Mouse (Mus musculus): ENCODE data around the gene Meis1.

Gene Meis1

DNA sequence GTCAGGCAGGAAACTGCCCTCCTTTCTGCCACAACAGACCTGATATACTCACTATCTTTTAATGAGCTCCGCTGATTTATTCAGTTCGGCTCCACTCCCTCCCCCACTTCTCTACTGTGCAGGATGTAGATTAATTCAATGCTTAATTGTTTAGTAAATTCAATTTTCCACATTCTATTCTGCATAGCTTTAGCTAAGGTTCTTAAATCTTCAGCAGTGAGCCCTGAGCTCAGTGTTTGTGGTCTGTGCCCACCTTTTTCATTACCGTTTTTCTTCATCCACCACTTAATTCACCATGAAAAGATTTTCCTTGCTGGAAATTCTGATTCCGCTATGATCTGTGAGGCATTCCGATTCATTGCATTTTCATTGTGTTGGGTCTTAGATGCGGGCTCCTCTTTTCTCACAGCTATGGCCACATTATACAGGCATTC, 28.5 kb downstream of the Meis1 start:
- no peak for DNase-seq (ENCODE audit: low spot score in 2 of 2)

DNA sequence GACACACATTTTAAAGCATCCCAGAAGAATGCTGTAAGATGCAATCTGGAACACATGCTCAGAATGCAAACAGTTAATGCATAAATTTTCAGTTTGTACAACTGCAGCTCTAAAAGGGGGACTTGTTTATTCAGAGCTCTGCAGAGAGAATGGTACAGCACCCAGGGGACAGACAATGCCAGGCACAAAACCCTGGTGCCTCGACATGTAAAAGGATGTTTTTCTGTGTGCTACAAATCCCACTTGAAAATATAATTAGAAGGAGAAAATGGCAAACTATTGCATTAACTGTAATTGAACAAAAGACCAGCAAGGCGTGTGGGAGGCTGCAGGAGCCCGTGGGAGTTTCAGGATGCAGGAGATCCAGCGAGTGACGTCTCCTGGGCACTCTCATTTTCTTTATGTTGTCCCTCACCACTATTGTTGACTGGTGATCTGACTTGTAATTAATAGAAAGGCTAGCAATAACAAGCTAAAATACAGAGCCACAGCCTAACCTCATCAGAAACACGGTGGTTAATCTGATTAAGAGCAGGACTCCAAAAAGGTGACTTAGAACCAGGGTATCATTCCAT, 29.0 kb downstream of the Meis1 start:
- DNase-seq (ENCODE audit: low spot score in 2 of 2), result no peak

DNA sequence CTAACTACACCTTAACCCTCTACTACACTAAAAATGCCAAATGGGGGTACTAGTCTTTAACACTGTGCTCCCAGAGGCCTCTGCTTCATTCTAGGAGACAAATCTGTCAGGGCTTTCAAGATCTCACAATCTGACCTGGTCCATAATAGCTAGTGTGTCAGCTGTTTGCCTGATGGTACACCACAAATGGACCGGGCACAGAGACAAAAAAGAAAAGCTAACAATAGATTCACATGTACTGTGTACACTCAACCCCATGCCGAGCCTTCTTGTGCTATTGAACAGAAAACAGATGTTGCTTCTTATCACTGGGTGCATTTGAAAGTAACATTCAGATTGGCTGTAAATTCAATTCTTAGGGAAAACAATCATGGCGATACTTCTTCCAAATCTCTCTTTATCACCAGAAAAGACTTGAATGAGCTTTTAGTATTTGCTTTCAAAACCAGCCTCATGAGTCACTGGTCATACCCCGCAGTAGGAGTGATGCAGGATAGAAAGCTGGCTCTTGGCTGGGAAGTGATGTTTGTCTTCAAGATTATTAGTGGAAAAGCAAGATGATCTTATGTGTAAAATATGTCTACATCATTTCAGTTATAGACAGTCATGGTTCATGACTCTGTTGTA, 30.0 kb downstream of the Meis1 start:
- DNase-seq (ENCODE audit: low spot score in 2 of 2), result no peak

DNA sequence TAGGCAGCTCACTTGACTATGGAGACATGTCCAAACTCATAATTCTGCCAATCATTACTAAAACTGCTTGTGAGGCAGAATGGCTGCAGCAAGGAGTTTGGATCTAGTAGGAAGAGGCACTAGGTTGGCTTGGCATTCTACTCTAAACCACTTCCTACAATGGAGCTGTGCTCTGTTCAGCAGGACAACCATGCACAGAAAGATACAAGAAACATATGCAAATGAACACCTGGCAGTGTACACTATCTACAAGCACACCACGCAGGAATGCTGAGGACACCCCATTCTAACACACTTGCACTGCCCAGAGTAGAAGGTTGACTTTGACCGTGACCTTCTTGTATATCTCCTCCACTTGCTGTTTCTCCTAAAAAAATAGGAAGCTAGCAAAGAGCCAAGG, 35.0 kb downstream of the Meis1 start:
- no peak for DNase-seq (ENCODE audit: low spot score in 2 of 2)

DNA sequence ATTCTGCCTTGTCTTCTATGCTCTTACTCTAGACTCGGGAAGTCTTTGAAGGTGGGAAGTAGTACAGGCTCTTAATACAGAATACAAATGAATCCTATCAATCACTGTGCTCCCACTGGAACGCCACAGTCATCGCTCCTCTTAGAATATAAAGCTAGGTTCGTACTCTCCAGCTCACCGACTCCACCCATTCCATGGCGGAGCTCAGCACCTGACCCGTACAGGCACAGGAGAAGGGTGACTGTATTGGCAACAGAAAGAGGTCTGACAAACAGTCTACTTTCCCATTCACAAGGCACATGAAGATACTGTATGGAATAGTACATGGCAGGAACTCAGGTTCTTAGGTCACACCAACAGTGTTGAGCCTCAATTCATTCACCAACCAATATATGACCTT, 35.5 kb downstream of the Meis1 start:
- DNase-seq (ENCODE audit: low spot score in 2 of 2), result no peak

DNA sequence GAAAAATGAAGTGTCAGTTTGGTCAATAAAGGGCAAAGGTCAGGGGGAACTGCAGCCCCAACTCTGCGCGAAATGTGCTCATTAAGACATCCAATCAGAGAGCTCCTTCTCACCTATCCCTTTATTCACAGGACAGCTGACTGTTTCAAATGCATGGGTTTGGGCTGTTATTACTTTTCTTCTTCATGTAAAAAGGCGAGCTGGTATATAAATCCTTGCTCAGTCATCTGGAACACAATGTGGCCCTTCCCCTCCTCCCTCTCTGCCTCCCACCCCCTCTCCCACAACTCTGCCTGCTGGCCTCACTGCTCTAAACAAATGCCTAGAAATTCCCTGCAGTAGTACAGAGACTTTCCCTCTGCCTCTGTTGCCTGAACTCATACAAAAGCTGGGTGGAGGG, 36.5 kb downstream of the Meis1 start:
- DNase-seq (ENCODE audit: low spot score in 2 of 2), result no peak

DNA sequence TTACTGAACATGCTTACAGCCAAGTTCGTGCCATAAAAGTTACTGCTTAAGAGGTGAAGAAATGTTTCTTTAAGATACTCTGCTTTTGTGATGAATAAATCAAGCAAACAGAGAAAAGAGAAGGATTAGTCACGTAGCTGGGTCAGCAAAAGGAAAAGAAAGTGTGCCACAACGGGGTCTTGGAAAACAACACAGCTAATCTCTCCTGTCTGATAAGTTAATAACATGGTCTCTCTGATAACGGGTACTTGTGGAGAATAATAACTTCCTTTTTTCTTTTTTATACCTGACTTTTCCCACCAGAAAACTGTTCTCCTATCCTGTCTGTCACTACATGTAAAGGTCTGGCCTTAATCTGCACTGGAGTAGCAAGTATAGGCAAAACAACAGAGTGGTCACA, 37.4 kb downstream of the Meis1 start:
- no peak for DNase-seq (ENCODE audit: low spot score in 2 of 2)

DNA sequence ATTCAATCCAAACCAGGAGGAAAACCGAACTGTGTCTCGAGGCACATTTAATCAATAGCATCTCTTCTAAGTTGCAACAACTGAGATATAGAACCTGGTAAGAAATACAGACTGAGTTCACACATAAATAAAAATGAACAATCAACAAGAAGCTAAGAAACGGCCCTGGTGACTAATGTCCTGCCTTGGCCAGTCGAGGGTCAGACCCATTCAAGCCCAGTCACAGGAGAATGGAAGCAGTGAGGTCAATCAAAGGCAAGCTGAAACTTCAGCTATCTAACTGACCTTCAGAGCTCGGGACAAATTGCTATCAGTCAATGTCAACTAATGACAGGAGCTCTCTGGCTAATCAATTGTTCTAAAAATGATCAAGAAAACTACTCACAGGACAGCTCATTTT, 38.2 kb downstream of the Meis1 start:
- DNase-seq (ENCODE audit: low spot score in 2 of 2), result no peak

DNA sequence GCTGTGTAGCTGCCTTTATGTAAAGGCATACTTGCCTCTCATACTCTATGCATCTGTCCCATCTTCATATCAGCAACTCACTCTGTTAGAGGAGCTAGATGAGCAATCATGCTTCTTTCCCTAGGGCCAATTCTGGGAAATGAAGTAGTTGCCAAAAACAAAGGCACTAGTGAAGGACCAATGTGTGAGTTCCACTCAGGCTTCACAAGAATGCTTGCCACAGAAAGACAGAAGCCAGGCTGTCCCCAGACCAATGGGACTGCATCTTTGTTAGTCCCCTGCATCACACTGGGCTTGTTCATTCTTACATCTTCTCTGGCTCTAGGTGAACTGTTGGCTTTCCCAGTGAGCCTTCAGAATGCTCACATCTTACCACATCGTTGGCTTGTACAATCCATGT, 43.7 kb downstream of the Meis1 start:
- no peak for DNase-seq (ENCODE audit: low spot score in 2 of 2)

DNA sequence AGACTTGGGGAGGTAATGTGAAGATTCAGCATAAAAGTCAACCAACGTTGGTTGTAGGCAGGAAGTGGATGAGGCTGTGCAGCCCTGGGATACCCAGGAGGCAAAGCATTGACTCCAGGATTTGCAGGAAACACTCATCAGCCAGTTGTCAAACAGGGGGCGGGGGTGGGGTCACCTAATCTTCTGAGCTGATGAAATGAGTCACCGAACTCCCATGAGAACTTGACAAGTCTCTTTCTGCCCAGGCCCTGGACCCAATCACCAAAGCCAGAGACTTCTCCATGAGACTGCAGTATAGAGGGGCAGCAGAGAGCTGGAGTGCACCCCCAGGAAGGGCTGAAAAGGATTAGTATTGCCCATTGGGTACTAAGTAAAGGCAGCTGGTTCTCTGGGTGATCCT, 45.0 kb downstream of the Meis1 start:
- DNase-seq (ENCODE audit: low spot score in 2 of 2), result no peak

DNA sequence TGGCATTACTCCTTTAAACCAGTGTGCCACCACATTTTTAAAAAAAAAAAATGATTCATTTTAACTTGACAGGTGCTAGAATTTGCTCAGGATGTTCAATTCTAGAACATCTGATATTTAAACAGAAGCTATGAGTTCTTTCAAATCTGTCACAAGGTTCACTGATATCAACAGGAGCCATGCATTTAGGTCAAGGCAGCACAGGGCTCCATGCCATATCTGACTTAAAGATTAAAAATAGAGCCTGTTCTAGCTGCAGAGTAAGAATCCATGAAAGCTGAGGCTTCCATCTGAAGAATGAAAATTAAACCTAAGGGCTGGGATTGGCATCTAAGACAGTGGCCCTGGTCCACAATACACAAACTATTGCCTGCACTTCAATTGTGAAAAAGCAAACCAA, 45.8 kb downstream of the Meis1 start:
- no peak for DNase-seq (ENCODE audit: low spot score in 2 of 2)

DNA sequence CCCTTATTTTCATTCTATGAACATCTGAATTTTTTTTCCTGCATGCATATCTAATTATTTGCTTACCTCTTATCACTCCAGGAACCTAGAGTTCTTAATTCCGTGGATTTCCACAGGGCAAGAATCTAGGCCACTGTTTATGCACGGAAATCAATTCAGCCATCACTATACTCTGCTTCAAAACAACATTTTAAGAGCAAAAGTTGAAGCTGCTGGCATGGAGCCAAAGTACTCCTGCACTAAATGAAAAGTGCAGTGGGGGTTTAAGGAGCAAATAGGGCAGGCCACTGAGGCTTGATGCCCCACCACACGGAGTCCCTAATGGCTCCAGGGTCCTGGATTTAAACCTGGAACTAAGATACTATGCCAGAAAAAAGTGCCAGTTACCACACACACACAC, 47.2 kb downstream of the Meis1 start:
- no peak for DNase-seq (ENCODE audit: low spot score in 2 of 2)

DNA sequence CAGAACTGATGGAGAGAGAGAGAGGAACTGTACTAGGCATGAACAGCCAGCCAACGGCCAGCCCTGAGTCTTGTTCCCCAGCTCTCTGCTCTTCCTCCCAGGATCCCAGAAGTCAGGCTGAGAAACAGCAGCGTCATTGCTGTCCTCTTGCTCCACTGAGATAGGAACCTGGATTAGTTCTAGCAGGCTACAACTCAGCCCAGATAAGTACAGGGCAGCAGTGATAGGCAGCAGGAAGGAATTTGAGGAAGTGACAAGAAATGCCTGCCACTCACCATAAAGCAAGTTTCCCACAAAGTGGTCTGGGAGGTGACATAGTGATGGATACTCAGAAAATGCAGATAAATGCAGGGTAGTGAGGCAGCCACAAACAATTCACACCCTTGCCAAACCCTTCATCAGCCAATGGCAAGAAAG, 48.9 kb downstream of the Meis1 start:
- DNase-seq (ENCODE audit: low spot score in 2 of 2), result no peak

DNA sequence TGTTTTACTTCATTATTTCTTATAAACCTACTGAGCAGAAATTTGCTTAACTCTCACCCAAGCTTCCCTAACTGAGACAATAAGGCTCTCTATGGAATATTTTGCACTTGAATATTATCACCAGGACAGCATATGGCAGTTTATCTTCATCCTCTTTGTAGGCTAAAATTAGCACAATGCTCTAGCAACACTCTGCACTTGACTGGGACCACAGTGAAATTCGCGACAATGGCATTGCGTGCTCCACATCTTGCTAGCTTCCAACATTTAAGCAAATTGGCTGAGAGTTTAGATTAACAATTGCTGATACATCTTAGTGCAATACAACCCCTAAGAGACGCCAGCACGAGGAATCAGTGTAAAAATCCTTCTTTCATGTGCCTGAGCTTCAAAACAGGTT, 54.4 kb downstream of the Meis1 start:
- no peak for DNase-seq (ENCODE audit: low spot score in 2 of 2)

DNA sequence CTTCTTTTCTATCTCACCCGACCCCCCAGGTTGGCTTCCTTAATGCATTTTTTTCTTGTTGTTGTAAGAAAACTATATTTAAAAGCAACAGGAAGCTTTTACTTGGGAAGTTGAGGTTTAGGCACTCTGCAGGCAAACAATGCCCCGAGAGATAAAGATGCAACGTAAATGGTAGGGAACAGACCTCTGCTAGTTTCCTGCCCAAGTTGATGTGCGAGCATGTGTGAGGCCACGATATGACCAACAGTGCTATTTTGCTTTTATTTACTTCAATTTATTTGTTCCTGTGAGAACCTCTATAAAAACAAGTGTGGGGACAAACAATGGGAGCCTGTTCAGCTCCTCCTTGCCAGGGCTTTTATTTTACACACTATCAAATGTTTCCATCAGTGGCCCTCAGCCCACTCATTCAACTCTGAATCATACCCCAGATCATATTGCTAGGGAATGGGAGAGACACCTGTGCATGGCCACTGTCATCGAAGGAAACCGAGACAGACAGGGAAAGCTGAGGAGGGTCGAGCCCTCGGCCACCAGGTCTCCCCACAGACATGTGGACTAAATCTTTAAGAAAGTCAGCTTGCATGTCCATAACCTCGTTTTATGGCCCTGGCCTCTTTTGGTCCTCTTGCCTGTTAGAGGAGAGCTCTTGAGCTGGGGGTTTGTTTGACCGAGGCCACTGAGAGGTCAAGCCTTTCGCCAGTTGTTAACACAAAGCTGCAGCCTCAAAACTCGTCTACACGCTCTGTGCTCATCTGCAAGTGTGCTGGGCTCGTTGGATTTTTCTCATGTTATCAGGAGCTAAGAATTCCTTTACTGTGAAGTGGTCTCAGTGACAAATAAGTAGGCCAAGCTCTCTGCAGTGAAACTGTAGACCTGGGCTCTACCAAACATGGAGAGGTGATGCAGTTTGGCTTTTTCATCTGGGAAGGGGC, 55.3 kb downstream of the Meis1 start:
- no peak for DNase-seq (ENCODE audit: low spot score in 2 of 2)

DNA sequence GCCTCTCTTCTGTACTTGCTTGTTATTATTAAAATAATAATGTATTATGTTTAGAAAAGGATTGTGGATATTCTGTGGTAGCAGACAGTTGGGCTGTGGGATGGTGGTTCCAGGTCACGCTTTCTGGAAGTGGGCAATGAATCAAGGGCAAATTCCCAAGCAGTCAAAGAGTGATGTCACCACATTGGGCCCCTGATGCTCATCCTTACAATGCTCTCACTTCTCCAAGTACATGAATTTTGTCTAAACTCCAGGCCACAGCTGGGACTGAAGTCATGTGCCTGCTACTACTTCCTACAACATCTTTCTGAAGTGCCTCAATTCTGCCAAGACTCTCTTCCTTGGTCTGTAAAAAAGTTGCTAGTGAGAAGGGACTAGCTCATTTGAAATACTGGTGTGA, 59.3 kb downstream of the Meis1 start:
- DNase-seq (ENCODE audit: low spot score in 2 of 2), result no peak

DNA sequence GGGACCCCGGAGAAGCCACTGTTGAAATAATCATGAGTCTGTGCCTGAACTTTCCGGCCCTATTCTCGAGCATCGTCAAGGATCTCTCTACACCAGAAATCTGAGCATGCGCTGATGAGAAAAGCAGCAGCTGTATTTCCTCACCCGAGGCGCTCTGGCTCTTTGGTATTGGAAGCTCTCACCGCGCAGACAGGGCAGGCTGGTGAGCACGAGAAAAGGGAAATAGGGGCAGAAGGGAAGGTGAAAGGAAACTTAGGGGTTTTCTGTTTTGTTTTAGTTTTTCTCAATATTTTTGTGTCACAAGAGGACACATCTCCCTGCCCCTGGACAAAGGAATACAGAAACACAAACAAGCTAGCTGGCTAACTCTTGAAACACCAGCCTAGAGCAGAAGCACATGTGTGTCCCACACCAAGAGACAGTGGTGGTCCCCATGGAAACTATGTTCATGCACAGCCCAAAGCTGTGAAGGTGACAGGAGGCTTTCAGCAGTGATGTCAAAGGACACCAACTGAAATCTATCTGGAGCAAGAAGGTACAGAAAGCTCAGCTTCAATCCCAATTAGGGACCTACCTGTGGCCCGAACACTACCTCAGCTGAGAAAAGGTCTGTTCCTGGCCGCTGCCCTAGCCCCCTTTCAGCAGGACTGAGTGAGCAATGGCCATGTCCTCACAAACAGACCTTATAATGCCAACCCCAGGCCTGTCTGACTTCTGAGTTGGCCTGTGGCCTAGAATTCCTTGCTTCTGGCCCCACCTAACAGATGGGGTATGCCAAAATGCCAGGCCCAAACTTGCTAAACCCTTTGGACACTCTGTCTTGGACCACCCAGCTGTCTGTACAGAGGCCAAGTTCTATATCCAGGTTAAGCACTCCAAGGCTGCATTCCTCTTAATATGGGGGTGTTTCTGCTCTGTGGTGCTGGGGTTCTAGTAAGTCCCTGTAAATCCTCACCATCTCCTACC, 60.7 kb downstream of the Meis1 start:
- DNase-seq (ENCODE audit: low spot score in 2 of 2), result peak; percentile 14 to 23

DNA sequence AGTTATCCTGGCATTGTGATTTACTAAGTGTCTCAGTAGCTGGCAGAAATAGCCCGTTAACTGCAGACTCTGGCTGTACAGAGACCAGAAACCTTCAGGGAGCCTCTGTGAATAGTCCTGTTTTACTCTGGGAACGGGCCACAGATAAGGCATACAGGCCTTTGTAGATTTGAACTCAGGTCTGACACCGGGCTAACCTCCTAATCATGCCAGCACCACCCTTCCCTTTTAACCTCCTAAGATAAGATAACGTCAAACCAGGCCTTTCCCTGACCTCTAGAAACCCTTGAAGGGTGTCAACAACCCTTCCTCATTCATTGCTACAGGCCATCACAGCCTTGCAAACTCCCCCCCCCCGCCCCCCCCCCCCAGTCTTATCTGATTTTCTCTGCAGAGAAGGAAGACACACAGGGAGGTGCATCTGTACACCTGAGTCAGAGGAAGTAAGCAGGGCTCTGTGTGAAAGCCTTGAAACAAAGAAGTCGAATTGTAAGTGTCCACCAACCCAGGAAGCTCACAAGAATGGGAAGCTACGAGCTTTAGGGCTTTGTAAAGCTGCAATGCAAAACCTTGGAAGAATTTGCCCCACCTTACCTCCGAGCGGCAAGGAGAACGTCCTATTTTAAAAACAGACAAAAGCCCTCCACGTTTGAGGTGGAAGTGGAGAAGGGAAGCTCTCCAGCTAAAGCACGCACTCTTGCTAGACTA, 61.5 kb downstream of the Meis1 start:
- no peak for DNase-seq (ENCODE audit: low spot score in 2 of 2)

DNA sequence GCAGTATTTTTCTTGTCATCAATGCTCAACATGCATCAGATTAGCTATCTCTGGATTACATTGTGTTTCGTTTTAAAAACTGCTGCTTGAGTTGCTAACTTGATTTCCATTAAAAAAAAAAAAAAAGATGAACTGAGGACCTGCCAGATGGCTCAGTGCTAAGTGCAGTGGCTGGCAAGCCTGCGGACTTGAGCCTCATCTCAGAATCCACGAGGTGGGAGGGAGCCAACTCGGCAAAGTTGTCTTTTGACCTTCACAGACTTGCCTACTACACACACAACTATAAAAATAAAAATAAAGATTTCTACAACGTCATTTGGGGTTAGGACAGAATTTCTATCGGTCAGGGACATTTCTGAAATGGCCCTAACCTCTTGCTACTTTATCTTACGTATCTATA, 62.8 kb downstream of the Meis1 start:
- DNase-seq (ENCODE audit: low spot score in 2 of 2), result no peak

DNA sequence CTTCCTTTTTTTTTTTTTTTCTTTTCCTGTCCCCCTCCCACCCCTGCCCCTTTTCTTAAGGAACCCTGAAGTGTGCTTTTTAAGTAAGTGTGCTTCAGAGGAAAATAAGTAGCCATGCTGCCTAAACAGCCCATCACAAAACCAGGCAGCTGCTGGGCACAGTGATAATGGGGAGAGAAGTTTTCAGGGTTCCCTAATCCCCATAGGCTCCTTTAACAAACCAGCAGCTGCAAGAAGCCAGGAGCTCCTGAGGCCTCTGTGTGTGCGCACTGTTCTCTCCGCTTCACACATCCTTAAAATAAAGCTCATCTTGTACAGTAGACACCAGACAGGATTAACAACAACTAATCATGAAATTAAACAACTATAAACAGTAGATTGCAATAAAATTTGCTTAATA, 63.9 kb downstream of the Meis1 start:
- no peak for DNase-seq (ENCODE audit: low spot score in 2 of 2)

DNA sequence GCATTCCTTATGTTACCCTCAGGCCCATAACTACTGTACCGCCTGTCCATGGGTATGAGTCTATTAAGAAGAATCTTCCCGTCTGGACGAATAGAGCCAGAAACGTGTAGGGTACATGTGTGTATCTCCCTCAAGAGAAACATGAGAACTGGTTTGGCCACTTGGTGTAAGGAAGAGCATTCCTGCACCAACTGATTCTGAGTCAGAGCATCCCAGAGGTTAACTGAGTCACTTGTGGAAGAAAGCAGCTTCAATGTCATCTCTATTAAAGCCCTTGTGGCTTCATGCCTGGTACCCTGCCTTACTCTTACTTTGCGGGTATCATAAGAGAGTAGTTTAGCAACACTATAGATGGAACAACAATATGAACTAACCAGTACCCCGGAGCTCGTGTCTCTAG, 64.9 kb downstream of the Meis1 start:
- DNase-seq (ENCODE audit: low spot score in 2 of 2), result no peak
